Mouse (Mus musculus) T-helper 17 cell (primary cell): ENCODE results near the gene Abhd4.

Experiments used
- in situ Hi-C, 2 experiments: fragments of 300-600 bp; cut with MboI, MseI; formaldehyde crosslinking; loops; 1 replicate in 1 of 2; 2 replicates in 1 of 2; pipeline ENCODE4 v1.15.1; 2025; ENCODE audit warnings: high pct_unique_total_duplicates in 2 of 2

Gene Abhd4

GRCm38 (mm10) chr14:54220726-54221494 is 33.1 kb upstream of the Abhd4 start:
- in situ Hi-C loops: loop anchor here (25.0 kb wide), 2 partner anchors 859 to 1909 kb away; partner anchors contain the start of gene Mettl3 (in 1 of the 2)

DNA sequence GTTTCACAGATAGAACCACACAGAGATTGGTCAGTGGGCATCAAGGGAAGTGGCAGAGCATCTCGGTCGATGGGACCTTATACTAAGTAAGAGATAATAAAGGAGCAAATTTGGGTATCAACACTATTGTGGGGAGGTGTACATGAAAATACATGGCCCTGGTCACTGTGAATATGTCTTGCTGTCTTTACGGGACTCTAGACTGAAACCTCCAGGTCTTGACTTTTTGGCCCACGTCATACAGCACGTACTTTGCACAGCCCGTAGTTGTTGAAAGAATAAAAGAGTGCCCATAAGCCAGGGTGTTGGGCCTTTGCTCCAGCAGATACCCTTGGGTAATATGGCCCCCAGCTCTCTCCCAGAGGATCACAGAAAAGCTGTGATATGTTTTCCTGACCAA is 32.3 kb upstream of the Abhd4 start:
- in situ Hi-C loops: loop anchor here (25.0 kb wide), 2 partner anchors 859 to 1909 kb away; partner anchors contain the start of gene Mettl3 (in 1 of the 2)

- in situ Hi-C loops: loop anchor here (25.0 kb wide), 2 partner anchors 860 to 1910 kb away; partner anchors contain the start of gene Mettl3 (in 1 of the 2)
Observed at GRCm38 (mm10) chr14:54222289-54222727, 31.7 kb upstream of the Abhd4 start.

GRCm38 (mm10) chr14:54223315-54224063 is 30.5 kb upstream of the Abhd4 start:
- in situ Hi-C loops: loop anchor here (25.0 kb wide), 2 partner anchors 861 to 1911 kb away; partner anchors contain the start of gene Mettl3 (in 1 of the 2)

GRCm38 (mm10) chr14:54224064-54224417 is 29.9 kb upstream of the Abhd4 start:
- in situ Hi-C loops: loop anchor here (25.0 kb wide), 2 partner anchors 862 to 1912 kb away; partner anchors contain the start of gene Mettl3 (in 1 of the 2)

DNA sequence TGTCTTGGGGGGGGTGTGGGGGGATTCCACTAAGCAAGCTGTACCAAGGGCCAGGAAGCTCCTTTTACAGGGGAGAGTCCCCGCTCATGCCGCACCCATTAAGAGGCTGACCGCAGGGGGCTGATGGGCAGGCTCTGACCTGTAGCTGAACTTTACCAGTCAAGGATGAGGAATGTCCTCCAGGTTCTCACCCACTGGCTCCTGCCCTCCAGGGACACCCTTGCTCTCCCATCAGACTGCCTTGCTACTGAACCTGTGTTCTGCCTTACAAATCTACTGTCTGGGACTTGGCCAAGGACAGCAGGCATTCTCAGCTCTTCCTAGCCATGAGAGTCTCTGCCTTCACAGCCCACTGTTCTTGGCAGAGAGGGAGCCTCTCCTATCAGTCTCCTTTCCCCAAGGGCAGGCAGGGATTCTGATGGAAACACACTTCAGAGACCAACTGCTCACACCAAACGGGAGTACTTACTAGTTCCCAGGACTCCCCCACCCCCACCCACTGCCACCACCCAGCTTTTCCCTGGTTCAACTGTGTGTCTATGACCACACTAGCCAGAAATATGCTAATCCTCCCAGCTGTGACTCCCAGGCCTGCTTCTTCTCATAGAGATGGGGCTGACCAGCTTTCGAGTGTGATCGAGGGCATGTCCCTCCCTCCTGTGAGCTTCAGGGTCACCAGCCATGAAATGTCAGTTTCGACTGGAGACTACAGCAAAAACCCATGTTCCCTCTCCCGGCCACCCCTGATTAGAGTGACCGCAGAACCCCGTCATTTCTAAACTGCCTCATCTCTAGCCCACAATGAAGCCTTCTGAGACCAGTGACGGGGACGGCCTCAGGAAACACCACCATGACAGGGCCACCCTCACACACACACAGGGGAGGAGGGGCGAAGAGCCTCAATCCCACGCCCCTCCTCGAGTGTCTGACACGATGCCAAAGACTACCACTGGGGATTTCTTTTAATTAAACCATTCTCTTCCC is 29.2 kb upstream of the Abhd4 start:
- in situ Hi-C loops: loop anchor here (25.0 kb wide), 3 partner anchors 862 to 1912 kb away; partner anchors contain the start of genes Cbln3 (in 1 of the 2), Khnyn (in 1 of the 2) and Mettl3 (in 1 of the 2)

GRCm38 (mm10) chr14:54225725-54226124 is 28.3 kb upstream of the Abhd4 start:
- in situ Hi-C loops: loop anchor here in 1 of 2 experiments (25.0 kb wide), 1 partner anchor 1662 kb away; the partner anchor contains the start of genes Cbln3 and Khnyn

DNA sequence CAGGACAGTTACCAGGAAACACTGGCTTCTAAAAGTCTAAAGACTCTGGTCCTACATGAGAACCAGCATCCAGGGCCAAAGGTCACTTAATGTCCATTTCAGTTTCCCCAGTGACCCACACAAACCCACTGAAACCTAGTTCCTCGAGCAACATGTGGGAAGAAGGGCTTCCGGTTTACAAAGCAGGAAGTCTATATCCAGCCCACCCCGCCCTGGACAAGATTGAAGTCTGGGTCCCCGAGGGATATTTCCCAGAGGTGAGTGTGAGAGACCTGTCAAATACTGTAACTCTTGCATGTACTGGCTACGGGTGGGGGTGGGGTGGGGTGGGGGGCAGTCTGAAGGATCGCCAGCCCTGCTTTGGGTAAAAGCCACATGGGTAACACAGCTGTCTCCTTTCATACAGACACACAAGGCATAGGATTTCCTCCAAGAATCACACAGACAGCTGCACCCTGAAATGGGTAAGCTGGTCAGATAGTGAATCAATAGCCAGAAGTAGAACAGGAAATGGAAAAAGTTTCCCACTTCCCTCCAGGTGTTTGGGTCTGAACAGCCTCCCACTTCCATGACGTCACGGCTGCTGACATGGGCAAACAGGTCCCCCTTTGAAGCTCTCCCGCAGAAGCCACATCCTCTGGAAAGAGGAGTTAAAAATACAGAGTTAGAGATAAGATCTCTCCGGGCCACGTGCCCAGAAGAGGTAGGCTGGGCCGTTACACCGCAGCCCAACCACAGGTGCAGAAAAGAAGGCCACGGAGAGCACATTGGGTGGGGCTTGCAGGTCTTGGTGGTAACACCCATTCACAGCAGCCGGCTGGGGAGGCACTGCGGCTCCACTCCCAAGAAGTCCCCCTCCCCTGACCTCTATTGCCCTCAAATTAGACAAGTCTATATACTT is 26.8 kb upstream of the Abhd4 start:
- in situ Hi-C loops: loop anchor here in 1 of 2 experiments (25.0 kb wide), 1 partner anchor 1660 kb away; the partner anchor contains the start of genes Cbln3 and Khnyn

- in situ Hi-C loops: loop anchor here in 1 of 2 experiments (25.0 kb wide), 1 partner anchor 1659 kb away; the partner anchor contains the start of genes Cbln3 and Khnyn
Observed at GRCm38 (mm10) chr14:54227911-54228451, 26.0 kb upstream of the Abhd4 start.

GRCm38 (mm10) chr14:54228501-54228900 is 25.5 kb upstream of the Abhd4 start:
- in situ Hi-C loops: loop anchor here in 1 of 2 experiments (25.0 kb wide), 1 partner anchor 1659 kb away; the partner anchor contains the start of genes Cbln3 and Khnyn

- in situ Hi-C loops: loop anchor here in 1 of 2 experiments (25.0 kb wide), 1 partner anchor 1658 kb away; the partner anchor contains the start of genes Cbln3 and Khnyn
Observed at GRCm38 (mm10) chr14:54228933-54229713, 24.9 kb upstream of the Abhd4 start.

GRCm38 (mm10) chr14:54229849-54230248 is 24.1 kb upstream of the Abhd4 start:
- in situ Hi-C loops: loop anchor here (10.0 to 25.0 kb wide), 2 partner anchors 195 to 1657 kb away; partner anchors contain the start of genes Cbln3 (in 1 of the 2), Khnyn (in 1 of the 2) and Mrpl52 (in 1 of the 2)

- in situ Hi-C loops: loop anchor here (10.0 to 25.0 kb wide), 2 partner anchors 194 to 1657 kb away; partner anchors contain the start of genes Cbln3 (in 1 of the 2), Khnyn (in 1 of the 2) and Mrpl52 (in 1 of the 2)
Observed at GRCm38 (mm10) chr14:54230638-54231150, 23.3 kb upstream of the Abhd4 start.

- in situ Hi-C loops: loop anchor here (10.0 to 25.0 kb wide), 2 partner anchors 193 to 1656 kb away; partner anchors contain the start of genes Cbln3 (in 1 of the 2), Khnyn (in 1 of the 2) and Mrpl52 (in 1 of the 2)
Observed at GRCm38 (mm10) chr14:54231176-54231956, 22.6 kb upstream of the Abhd4 start.

- in situ Hi-C loops: loop anchor here (10.0 to 25.0 kb wide), 2 partner anchors 193 to 1655 kb away; partner anchors contain the start of genes Cbln3 (in 1 of the 2), Khnyn (in 1 of the 2) and Mrpl52 (in 1 of the 2)
Observed at GRCm38 (mm10) chr14:54232143-54232542, 21.8 kb upstream of the Abhd4 start.
